Mouse (Mus musculus) left cerebral cortex, postnatal 36 days (tissue): Measurements from ENCODE around the gene Mast4. TPM values are rescaled to one million over a fixed set of nuclear protein-coding genes. Genes with fewer than 3 reads are reported as not detected.

Source experiments
- DNase-seq, 2 experiments: peaks; one replicate each; pipeline ENCODE4 v3.0.0; 2021 to 2022; ENCODE audit warnings: low spot score in 2 of 2, mixed read lengths in 1 of 2
- intact Hi-C: fragments of 180-260 bp; cut with DNase I; formaldehyde crosslinking; loops from one replicate; pipeline ENCODE4 v1.15.1; 2025
- total RNA-seq, 2 experiments: library from RNA; stranded (reverse); gene quantifications; 2 replicates each; pipeline ENCODE4 v1.2.3; 2021

Mast4 gene
- total RNA-seq, 2 experiments from 2014 or later = 45.7 to 56.6 TPM

DNA sequence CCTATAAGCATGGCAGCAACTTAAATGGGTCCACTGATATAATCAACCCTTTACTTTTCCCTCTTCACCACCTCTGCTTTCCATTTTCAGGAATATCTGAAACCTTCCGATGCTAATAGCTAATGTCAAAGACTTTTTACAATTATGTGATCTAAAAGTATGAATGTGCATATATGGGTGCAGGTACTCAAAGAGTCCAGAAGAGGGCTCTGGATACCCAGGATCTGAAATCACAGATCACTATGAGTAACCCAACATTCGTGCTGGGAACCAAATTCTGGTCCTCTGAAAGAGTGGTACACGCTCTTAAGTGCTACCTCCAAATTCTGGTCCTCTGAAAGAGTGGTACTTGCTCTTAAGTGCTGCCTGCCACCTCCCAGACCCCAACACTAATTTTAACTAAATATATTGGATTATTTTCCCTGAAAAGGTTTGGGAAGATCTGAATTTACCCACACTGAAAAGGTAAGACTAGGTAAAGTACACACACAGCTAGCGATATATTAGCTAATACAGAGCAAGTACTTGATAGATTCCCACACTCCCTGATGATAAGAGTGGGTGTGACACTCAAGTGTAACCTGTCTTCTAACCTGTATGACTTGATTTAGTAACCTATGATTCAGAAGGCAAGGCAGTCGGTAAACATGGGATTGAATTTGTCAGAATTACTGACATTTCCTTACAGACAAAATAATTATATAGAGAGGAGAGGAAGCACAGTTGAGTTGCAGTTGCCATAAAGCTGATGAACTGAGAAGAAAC lies 424.5 kb downstream of the Mast4 start:
- no peak for DNase-seq
- intact Hi-C loops = loop anchor here (5.0 kb wide), 1 partner anchor 98 kb away; no protein-coding TSS in a partner anchor

DNA sequence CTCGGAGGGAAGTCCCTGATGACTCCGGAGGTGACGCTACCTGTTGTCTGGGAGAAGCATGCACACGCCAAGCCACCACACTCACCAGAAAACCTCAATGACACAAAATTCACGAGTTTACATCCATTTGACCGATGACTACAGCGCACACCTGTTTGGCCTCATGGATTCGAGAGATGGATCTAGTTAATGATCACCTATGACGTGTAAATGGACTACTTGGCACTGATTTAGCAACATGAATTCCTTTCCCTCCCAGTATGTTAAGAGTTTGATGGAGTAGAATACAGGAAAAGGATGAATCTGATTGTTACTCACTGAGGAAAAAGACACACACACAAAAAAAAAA lies 427.7 kb downstream of the Mast4 start:
- DNase-seq = no peak
- intact Hi-C loops = loop anchor here (5.0 kb wide), 1 partner anchor 94 kb away; no protein-coding TSS in a partner anchor

DNA sequence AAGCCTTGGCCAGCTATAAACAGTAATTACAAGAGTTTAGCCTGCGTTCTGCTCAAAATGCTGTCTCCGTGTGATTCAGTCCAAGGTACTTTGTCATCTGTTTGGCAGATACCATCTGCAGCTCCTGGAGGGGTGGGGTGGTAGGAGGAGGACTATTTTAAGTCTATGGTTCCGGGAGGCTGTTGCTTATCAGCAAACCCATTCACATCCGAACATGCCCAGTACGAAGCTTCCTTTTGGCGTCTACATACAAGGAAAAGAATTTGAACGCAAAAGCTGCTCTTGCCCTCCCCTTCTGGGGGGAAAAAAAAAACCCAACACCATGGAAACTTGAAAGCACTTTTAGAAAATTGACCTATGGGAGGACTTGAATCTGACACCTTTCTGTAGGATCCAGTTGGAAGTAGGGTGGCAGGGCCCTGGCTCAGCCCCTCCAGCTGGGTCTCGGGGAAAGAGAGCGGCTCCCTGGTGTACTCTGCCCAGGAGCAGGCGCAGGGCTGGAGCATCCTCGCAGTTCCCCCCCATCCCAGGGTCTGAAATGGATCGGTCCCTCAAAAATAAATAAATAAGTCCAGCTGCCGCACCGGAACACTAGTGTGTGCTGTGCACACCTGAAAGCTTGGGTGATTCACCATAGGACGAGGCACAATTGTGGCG lies 428.2 kb downstream of the Mast4 start:
- peak; percentile 76 to 78 for DNase-seq

DNA sequence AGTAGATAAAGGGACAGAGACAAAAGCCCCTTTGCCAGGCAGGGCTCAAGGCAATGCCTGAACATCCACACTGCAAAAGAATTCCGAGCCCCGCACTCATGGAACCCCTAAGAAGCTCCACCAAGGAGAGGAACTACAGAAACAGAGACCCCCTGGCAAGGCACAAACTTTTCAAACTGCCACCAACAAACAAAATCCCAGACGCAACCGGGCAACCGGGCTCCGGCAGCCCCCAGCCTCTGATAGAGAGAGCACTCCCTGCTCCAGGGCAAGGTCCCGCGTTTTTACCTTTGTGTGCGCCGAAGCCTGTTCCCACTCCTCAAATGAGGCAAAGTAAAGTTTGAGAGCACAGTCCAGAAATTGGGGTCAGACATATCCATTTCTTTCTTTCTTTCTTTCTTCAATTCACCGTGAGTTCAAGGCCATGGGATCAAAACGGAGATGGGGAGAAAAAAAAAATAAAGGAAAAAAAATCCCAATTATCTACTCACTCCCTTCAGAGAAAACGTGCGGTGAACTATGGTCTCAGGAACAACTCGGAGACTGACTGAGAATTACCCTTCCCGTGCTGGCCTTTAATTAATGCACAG lies 428.8 kb downstream of the Mast4 start:
- intact Hi-C loops = loop anchor here (5.0 kb wide), 1 partner anchor 93 kb away; no protein-coding TSS in a partner anchor
- no peak for DNase-seq

More for the DNA sequence above, 428.2 kb downstream of the Mast4 start:
- intact Hi-C loops = loop anchor here (5.0 kb wide), 1 partner anchor 94 kb away; no protein-coding TSS in a partner anchor

DNA sequence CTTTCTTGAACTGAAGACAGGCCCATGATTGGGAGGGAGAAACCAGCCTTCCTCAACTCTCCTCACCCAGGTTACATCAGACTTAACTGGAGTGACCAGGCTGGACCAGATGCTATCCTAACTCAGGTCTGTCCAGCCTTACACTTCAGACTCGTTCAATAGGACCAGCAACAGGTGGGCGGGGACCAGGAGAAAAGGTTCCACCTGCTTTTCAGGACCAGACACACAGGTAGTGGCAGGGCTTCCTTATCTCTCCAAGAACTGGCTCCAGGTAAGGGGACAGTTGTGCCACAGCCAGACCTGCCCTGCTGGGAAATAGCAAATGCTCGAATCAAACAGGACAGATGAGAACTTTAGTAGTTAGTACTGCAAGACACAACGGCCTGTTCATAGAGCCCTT lies 430.6 kb downstream of the Mast4 start:
- intact Hi-C loops = no loop called here

DNA sequence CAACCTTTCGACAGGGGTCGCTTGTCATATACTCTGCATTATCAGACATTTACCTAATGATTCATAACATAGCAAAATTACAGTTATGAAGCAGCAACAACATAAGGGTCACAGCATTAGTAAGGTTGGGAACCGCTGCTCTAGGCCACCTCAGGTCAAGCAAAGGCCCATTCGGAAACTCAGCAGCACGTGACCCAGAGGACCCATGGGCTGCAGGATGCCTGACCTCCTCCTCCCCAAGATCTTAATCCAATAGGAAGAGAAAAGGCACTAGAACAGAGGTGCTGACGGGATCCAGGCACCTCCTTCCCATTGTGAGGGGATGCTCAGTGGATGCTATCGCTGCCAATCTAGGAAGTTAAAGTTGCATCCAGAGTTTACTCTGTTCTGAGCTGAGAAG lies 432.2 kb downstream of the Mast4 start:
- DNase-seq = no peak
- intact Hi-C loops = no loop called here

More for the DNA sequence above, 430.6 kb downstream of the Mast4 start:
- DNase-seq = no peak

DNA sequence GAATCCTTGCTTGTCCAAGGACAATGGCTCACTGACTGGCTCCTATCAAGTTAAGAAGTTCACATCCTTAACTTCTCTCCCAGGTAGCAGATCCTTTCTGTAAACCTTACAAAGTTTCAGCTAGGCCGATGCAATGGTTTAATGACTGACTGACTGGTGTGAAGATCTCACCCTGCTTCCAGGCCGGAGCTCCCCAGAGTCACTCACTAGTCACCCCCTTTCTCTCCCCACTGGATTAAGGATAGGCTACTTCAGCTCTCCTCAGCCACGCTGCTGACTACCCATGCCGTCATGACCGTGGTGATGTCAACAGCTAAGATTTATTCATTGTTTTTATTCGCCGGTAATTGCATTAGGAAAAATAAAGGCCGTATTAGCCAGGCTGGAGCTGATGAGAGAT lies 433.8 kb downstream of the Mast4 start:
- intact Hi-C loops = no loop called here
- no peak for DNase-seq

DNA sequence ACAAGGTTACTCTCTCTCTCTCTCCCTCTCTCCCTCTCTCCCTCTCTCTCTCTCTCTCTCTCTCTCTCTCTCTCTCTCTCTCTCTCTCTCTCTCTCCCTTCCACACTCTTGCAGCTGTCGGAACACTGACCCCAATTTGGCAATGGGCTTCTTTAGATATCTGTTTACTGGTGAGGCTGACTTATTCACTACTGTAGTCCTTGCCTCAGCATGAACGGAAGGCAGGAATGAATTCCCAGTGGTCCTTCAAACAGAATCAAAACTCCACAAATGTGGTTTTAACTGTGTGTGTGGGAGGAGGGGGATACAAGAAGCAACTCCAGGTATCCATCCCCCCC lies 434.2 kb downstream of the Mast4 start:
- DNase-seq = no peak
- intact Hi-C loops = no loop called here

DNA sequence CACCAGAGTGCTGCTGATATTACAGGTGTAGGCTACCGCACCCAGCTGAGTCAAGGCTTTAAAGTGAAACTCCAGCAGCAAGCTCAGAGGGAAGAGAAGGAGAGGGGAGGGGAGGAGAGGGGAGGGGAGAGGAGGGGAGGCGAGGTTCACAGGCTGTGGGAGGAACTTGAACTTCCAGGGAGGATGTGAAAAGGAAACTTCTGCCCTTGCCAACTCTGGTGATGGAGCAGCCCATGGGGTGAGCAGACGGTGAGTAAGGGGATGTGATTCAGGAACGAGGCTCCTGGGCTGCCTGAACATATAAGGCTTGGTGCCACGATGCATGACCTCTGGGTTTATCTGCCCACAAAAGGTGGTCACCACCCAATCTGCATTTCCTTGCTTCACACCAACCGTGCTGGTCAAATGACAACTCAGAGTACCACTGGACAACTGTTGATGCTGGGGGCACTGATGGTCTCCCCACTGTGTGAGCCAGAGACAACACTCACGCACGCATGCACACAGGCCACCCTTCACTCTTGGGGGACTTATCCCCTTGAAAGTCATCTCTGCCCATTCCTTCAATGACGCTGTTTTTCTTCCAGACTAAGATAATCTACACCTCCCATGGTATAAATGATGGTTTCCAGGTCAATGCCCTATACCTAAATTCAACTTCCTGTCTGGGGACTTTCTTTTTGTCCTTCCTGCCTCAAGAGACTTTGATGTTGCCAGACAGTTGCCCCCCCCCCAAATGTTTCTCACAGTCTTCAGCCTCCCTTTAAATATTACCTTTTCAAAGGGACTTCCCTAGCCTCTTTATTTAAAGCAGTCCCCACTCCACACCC lies 434.8 kb downstream of the Mast4 start:
- intact Hi-C loops = no loop called here
- DNase-seq = no peak

DNA sequence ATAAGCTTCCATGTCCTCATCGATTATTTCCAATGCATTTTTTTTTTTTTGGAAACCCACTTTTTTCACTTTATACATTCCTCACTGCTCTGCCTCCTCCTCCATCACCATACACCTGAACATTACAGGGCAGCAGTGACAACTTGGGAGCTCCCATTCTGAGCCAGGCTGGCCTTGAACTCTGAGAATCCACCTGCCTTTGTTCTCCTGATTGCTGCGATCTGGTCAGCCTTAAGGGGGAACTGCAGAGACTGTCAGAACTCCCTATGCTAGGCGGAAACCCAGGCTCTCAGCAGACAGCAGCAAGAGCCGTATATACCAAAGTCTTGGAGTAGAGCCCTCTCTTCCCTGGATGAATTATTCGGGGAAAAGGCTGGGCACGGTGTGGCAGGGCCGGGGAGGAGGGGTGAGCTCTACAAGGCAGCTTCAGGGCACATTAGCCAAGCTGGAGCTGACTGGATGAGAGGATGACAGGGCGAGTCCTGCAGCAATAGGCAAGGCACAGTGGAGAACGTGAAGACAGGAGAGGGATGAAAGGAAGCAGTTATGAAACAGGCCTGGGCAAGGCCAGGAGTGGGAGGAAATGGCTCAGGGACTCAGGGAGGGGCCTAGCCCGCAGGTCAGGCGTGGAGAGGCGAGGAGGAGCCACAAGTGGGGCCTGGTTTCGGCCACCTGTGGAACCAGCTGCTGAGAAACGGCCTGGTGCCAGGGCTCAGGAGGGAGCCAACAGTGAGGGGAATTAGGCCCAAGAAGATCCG lies 435.7 kb downstream of the Mast4 start:
- intact Hi-C loops = no loop called here
- DNase-seq = no peak

DNA sequence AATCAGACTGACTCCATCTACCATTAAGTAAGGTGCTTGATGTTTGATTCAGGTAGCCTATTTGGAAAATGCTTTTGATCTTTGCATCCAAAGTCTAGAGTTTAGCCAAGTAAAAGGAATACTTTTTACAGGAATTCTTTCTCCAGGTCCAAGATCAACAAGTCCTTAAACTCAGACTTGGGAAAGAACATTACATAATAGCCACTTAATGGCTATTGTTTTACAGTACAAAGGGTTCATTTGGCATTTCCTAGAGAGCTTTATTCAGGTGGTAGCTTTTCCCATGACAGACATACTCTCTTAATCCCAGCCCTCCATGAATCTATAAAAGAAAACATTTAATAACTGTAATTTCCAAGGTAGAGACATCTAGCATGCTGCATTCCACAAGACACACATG lies 438.0 kb downstream of the Mast4 start:
- no peak for DNase-seq
- intact Hi-C loops = no loop called here

DNA sequence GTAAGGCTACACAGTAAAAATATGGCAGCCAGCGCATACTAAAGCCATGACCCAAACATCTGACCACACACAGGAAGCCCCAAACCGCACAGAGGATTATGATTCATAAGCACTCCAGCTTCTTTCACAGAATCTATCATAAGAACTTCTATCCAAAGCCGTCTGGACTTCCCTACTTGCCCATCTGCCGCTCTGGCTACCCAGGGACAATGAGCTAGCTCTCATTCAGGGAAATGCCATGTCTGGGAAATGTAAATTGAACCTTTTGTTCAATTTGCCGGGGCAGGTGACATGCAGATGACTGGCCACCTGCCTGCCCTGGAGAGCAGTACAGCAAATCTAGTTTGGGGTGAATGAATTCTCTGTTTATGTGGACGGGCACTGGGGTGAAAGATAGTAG lies 438.4 kb downstream of the Mast4 start:
- no peak for DNase-seq
- intact Hi-C loops = no loop called here

DNA sequence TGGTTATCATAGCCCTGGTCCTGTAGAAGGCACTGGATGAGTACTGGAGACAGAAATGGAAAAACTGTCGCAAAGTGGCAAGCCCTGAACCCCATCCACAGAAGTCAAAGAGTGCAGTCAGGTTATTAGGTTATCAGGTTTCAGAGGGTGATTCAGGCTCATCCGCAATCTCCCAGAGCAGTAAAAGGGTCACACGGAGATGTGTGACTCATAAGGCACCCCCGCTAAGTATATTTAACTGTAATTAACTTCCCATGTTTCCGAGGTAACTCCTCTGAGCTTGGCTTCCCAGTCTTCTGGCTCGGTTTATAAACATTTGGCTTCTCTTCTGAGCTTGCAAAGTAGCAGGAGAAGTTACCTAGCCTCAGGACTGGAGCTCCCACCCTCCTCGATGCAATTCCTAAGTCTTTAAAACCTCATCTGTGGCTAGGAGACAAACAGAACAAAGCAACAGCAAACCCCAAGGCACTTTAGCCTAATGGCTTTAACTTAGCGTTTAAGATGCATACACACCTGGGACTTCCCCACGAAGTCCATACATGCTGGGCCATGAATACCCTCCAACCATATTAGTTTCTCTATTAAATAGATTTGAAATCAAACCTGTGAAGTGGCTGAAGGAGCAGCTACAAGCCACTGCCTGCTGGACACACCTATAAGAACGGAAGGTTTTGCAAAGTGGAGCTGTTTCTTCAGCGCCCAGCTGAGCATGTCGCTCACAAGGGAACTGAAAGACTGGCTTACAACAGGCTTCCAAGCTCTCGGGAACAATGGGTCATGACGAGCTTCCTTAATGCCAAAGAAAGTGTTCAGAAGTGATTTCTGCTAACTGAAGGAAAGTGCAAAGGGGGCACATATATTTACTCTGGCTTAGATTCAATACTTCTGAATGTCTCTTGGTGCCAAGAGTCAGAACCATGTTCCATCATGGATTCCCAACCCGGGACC lies 439.7 kb downstream of the Mast4 start:
- intact Hi-C loops = no loop called here

DNA sequence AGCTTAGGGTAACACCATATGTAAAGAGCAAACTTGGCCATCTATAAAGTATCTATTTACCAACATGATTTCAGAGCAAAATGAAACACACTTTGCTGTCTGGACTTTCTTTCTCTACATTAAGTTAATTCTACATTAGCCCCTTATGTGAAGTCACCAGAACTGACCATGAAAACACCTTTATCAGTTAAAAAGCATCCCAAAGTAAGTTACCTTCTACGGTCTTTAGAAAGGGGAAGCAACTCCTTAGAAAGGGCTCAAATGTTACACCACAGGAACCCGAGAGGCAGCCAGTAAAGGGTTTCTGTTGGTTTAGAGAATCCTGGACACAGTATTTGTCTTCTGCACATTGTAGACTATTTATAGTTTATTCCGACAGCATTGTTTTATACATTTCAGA lies 441.5 kb downstream of the Mast4 start:
- intact Hi-C loops = no loop called here
- no peak for DNase-seq

More for the DNA sequence above, 439.7 kb downstream of the Mast4 start:
- DNase-seq = no peak

DNA sequence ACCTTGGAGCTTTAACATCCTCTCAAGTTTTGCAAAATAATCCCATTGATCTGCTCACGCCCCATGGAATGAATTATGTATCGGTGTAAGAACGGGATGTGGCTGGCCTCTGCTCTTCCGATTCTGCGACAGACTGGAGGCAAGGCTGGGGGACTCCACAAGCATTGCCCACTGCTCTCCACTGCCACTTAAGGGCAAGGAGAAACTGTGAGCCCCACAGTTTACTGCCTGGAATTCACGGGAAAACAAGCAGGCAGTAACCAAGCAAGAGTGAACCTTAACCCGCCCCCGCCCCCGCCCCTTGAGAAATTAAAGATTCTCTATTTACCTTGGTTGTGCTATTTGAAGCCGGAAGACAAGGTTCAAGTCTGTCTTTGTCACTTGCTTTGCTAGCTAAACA lies 444.3 kb downstream of the Mast4 start:
- DNase-seq = no peak
- intact Hi-C loops = no loop called here

DNA sequence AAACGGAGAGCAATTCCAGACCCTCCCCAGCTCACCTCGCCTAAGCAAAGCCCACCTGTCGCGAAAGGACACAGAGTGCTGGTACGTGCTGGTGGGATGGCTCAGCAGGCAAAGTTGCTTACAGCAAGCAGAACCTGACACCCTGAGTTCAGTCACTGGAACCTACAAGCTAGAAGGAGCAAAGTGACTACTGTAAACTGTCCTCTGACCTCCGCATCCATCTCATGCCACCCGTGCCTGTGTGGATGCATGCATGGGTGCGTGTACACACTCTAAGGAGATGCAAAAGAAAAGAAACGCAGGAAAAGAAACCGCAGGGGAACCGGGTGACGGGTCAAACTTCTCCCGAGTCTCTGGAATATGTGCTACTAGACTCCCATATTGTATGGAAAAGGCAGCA lies 444.8 kb downstream of the Mast4 start:
- DNase-seq = no peak
- intact Hi-C loops = no loop called here

DNA sequence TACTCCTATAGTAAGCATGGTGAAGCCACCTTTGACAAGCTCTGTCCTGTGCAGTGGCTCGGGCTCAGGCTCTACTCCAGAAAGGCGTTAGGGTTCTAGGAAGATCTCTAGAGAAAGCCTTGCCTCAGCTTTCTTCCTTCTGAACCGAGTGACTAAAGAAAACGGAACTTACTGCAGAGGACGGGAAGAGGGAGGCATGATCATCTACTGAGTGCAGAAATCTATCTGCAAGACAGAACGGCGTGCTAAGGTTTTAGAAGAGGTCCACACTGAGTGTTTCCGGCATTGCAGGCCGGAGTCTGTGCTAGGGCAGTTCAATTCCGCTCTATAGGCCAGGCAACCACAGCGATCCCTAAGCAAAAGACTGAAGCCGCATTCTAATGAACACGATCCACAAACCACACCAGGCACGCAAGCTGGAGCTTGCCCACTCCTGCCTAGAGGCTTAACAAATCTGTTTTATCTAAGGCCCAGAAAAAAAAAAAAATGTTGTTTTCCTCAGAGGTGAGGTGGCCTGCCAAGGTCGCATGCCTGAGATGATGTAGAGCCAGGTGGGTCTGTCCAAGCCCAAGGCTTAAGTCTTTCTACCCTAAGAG lies 445.3 kb downstream of the Mast4 start:
- intact Hi-C loops = no loop called here
- no peak for DNase-seq

DNA sequence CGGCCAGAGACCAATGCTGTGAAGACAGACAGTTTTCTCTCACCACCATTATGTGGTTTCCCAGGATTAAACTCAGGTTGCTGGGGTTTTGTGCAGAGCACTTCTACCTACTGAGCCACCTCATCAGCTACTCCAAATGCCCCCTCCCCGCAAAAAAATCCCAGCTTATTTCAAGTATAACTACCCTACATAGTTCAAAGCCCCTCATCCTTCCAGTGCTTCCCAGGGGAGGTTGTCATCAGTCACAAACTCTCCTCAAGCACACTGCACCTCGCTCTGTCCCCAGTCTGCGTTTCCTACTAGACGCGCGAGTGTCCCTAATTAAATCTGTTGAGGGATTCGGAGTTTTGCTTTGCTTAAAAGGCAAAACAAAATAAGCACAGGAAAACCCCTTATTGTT lies 446.1 kb downstream of the Mast4 start:
- no peak for DNase-seq
- intact Hi-C loops = no loop called here
